Mouse (Mus musculus): Measurements from ENCODE around the gene Gm3404.

Gene Gm3404

GRCm38 (mm10) chr5:146525501-146525900 is at the start of gene Gm3404:
Gene Gm3404, plus strand, starts transcription at chr5:146525801.
- 98% methylated on average over 3 of the region's 3 CpGs for WGBS

GRCm38 (mm10) chr5:146479564-146479963 is 46.0 kb upstream of the Gm3404 start:
- WGBS, result 10% methylated on average over 4 of the region's 4 CpGs

GRCm38 (mm10) chr5:146481665-146482064 is 43.9 kb upstream of the Gm3404 start, which contains the start of gene Gm6408:
Gene Gm6408, plus strand, starts transcription at chr5:146481965.
- 89% methylated on average over 3 of the region's 3 CpGs for WGBS

GRCm38 (mm10) chr5:146488959-146489358 is 36.6 kb upstream of the Gm3404 start:
- 8% methylated on average over 3 of the region's 4 CpGs for WGBS

- WGBS, result no CpG with 5 or more reads among the region's 5 CpGs
Measured at GRCm38 (mm10) chr5:146491063-146491462, 34.5 kb upstream of the Gm3404 start, which contains the start of gene Gm6370. Gene Gm6370, plus strand, starts transcription at chr5:146491363.

GRCm38 (mm10) chr5:146502099-146502498 is 23.5 kb upstream of the Gm3404 start, which contains the start of gene 4930449I24Rik:
Gene 4930449I24Rik, plus strand, starts transcription at chr5:146502399.
- WGBS, result no CpG with 5 or more reads among the region's 5 CpGs

- 100% methylated on average over 2 of the region's 5 CpGs for WGBS
Measured at GRCm38 (mm10) chr5:146513823-146514222, 11.8 kb upstream of the Gm3404 start, which contains the start of gene Gm3402. Gene Gm3402, plus strand, starts transcription at chr5:146514123.

DNA sequence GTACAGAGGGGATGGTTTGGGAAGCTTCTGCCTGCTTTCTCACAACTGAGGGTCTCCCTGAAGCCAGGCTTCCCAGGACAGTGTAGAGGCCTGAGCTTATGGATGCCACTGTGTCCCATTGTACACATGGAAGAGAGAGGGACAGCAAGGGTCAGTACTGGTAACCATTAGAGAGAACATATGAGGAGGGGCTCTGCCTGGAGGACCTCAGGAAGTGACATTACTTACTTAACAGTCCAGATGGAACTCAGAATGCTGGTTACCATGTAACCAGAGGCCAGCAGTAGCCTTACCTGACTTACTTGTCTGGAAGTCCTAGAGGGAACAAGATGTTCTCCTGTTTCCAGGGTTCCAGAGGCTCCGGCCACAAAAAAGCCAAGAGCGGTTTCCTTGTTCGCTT is 11.7 kb downstream of the Gm3404 start, which contains the start of gene Gm3409:
Gene Gm3409 (plus strand): TSS at position 301 of the 400 bp plus-strand sequence.
- 93% methylated on average over 3 of the region's 3 CpGs for WGBS

DNA sequence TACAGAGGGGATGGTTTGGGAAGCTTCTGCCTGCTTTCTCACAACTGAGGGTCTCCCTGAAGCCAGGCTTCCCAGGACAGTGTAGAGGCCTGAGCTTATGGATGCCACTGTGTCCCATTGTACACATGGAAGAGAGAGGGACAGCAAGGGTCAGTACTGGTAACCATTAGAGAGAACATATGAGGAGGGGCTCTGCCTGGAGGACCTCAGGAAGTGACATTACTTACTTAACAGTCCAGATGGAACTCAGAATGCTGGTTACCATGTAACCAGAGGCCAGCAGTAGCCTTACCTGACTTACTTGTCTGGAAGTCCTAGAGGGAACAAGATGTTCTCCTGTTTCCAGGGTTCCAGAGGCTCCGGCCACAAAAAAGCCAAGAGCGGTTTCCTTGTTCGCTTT is 30.2 kb downstream of the Gm3404 start, which contains the start of gene Gm3415:
Gene Gm3415 (plus strand): TSS at position 301 of the 400 bp plus-strand sequence.
- WGBS, result no CpG with 5 or more reads among the region's 3 CpGs

GRCm38 (mm10) chr5:146564259-146564658 is 38.7 kb downstream of the Gm3404 start:
- 81% methylated on average over 1 of the region's 1 CpGs for WGBS

- 64% methylated on average over 4 of the region's 4 CpGs for WGBS
Measured at GRCm38 (mm10) chr5:146567054-146567453, 41.5 kb downstream of the Gm3404 start.

GRCm38 (mm10) chr5:146570179-146570578 is 44.6 kb downstream of the Gm3404 start:
- WGBS, result 87% methylated on average over 6 of the region's 6 CpGs

DNA sequence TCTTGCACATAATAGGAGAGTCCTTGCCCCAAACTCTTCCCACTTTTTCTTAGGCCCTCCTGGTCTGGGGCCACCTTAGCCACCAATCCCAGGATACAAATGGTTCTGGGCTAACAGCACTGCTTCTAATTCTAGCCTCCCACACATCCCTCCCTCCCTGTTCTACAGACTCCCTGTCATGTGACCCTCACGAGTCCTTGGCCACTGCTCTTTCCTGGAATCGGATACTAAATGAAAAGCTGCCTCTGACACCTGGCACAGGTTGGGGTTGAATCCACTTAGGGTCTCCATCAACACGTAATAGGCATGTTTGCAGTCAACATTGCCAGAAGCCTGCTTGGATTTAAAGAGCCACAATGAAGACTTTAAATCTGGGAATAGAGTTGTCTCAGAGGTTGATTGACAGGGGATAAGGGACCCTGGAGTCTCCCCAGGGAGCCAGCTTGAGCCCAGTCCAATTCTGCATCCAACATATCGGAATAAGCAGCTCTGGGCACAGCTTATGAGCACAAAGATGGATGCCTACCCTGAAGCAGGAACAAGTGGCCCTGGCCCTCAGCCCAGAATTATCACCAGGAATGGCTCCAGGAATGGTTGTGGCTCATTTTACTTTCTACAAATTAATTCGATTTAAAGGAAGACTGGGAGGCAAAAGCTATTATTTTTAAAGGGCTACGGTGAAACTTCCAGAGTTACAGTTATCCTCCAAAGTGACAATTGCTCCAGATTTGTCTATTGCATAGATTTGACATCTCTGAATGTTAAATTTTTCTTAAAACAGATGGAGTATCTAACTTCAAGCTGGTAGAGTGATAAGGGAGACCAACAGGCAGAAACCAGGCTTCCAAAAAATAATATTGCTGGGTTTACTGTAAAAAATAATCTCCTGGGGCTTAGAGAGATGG is 46.5 kb downstream of the Gm3404 start:
- WGBS, result 19% methylated on average over 6 of the region's 6 CpGs

- WGBS, result 74% methylated on average over 4 of the region's 4 CpGs
Measured at GRCm38 (mm10) chr5:146572735-146573042, 47.1 kb downstream of the Gm3404 start.

GRCm38 (mm10) chr5:146576668-146577067 is 51.1 kb downstream of the Gm3404 start:
- WGBS, result 85% methylated on average over 3 of the region's 3 CpGs
